Mouse (Mus musculus): Measurements from ENCODE around the gene Sash3. TPM values are rescaled to one million over a fixed set of nuclear protein-coding genes. Genes with fewer than 3 reads are reported as not detected.

Sash3 gene
- polyA plus RNA-seq, 2 experiments = 3.8 to 6.9 TPM

GRCm38 (mm10) chrX:48138011-48138410 lies 8.2 kb upstream of the Sash3 start:
- DNase-seq (ENCODE audit: low read depth in 3 of 3, low spot score in 3 of 3) (no peak), ATAC-seq (ENCODE audit: insufficient read depth) (peak; percentile 50)
- 31% methylated on average over 6 of the region's 6 CpGs for whole genome bisulfite sequencing (ENCODE audit: insufficient replicate concordance)
- Histone ChIP-seq H3K9me3 (ENCODE audit: control insufficient read depth, low read length) (no peaks in the 10 kb centered on the region), H3K9ac (replicated peaks) (no peak overlapping the region), H3K4me1 (replicated peaks; ENCODE audit: control insufficient read depth in 2 of 2, insufficient read depth in 2 of 2, low read length in 1 of 2) (peaks cover 12 to 35% of the 10 kb centered on the region in 2 experiments), H3K36me3 (replicated peaks; ENCODE audit: control insufficient read depth, insufficient read depth, low read depth) (no peaks in the 10 kb centered on the region), H3K4me2 (ENCODE audit: low read depth) (no peak overlapping the region; the same call in 1 of the 2 replicates), H3K4me3 (ENCODE audit: insufficient read depth in 1 of 2, low read depth in 2 of 2, low read length in 2 of 2) (no peak overlapping the region), H3K27me3 (ENCODE audit: control insufficient read depth, insufficient read depth, low read length) (no peaks in the 10 kb centered on the region), H3K27ac (peak overlapping the region; percentile 23; the same call in 1 of the 2 replicates)
- TF ChIP-seq EP300 (IDR thresholded peaks at IDR 0.05; ENCODE audit: low read depth) (no peak), CTCF (IDR thresholded peaks at IDR 0.05; ENCODE audit: low read depth) (no peak)

DNA sequence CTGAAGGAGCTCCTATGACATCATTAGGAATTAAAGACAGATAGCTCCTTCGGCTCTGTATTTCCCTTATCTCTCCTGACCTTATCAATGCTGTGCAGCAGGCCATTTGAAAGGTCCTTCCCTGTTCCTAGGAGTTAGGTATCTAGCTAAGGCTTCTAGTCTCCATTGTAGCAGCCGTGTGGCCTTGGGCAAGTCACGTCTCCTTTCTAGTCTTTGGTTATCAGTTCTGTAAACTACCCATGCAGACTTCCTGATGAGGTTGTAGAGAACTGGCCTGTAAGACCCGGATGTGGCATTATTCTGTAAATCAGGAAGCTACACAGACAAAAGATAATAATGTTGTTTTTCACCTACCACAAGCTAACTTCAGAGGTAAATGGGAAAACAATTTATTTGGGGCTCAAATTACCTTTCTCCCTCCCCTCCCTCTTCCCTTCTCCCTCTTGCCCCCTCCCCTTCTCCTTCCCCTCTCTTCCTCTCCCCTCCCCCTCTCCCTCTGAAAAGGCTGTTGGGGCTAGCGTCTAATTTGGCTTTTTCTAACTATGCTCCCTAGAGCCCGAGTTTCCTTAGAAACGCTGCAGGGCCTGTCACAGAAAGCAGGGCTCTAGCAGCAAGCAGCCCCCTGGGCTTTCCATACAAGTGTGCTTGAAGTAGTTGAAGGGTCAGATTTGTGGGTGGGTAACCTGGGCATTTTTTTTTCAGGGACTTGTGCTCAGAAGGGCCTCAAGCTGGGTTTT lies 7.5 kb upstream of the Sash3 start:
- H3K27me3 ChIP-seq (ENCODE audit: control insufficient read depth, insufficient read depth, low read length) = no peaks in the 10 kb centered on the region
- H3K4me1 ChIP-seq (replicated peaks; ENCODE audit: control insufficient read depth in 2 of 2, insufficient read depth in 2 of 2, low read length in 1 of 2) = peaks cover 12 to 35% of the 10 kb centered on the region in 2 experiments
- ATAC-seq (ENCODE audit: insufficient read depth) (peak; percentile 88), DNase-seq (ENCODE audit: low read depth in 3 of 3, low spot score in 3 of 3) (peak; percentile 41 to 58 (median 46))
- peak; percentile 71 for TF ChIP-seq EP300 (IDR thresholded peaks at IDR 0.05; ENCODE audit: low read depth)
- no peak for TF ChIP-seq CTCF (IDR thresholded peaks at IDR 0.05; ENCODE audit: low read depth)
- peak overlapping the region; percentile 23; the same call in 1 of the 2 replicates for H3K27ac ChIP-seq
- no peaks in the 10 kb centered on the region for H3K9me3 ChIP-seq (ENCODE audit: control insufficient read depth, low read length)
- H3K36me3 ChIP-seq (replicated peaks; ENCODE audit: control insufficient read depth, insufficient read depth, low read depth) = no peaks in the 10 kb centered on the region
- no peak overlapping the region for H3K9ac ChIP-seq (replicated peaks)
- 18% methylated on average over 7 of the region's 7 CpGs for WGBS (ENCODE audit: insufficient replicate concordance)
- H3K4me2 ChIP-seq (ENCODE audit: low read depth) = peak overlapping the region; percentile 37
- H3K4me3 ChIP-seq (ENCODE audit: insufficient read depth in 1 of 2, low read depth in 2 of 2, low read length in 2 of 2) = no peak overlapping the region

DNA sequence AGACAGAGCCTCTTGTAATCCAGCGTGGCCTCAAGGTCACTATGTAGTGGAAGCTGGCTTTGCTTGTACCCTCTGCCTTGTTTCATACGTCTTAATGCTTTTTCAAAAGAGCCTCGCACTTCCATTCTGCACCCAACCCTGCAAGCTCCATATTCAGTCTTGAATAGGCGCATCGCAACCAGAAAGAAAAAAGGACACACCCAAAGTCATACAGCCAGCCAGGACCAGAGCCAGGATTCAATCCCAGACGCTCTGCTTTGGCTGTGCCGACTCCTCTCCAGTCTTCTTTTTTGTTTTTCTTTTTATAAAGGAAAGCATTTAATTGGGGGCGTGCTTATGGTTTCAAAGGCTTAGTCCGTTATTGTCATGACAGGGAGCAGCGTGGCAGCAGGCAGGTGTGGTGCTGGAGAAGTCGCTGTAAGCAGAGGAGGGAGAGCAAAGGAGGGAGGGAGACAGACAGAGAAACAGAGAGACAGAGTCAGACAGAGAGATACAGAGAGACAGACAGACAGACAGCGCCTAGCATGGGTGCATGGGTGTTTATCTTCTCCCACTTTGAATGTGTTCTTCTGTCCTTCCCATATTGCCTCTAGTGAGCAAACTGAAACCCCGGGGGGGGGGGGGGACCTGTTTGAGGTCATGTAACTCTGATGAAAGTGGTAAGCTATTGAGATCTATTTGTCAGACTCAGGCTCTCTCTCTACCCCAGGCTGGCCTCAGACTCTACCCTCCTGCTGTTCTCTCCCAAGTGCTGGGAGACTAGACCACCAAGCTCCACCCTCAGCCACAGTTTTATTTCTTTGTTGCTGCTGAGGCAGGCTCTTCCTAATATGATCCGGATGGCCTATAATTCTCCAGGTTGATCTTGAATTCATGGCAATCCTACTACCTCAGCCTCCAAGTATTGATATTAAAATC lies 6.6 kb upstream of the Sash3 start:
- TF ChIP-seq EP300 (IDR thresholded peaks at IDR 0.05; ENCODE audit: low read depth) (no peak), CTCF (IDR thresholded peaks at IDR 0.05; ENCODE audit: low read depth) (no peak)
- H3K36me3 ChIP-seq (replicated peaks; ENCODE audit: control insufficient read depth, insufficient read depth, low read depth) = no peaks in the 10 kb centered on the region
- peaks cover 12 to 40% of the 10 kb centered on the region in 2 experiments for H3K4me1 ChIP-seq (replicated peaks; ENCODE audit: control insufficient read depth in 2 of 2, insufficient read depth in 2 of 2, low read length in 1 of 2)
- H3K27ac ChIP-seq = no peak overlapping the region
- 28% methylated on average over 14 of the region's 14 CpGs for WGBS (ENCODE audit: insufficient replicate concordance)
- H3K27me3 ChIP-seq (ENCODE audit: control insufficient read depth, insufficient read depth, low read length) = no peaks in the 10 kb centered on the region
- no peak overlapping the region for H3K4me3 ChIP-seq (ENCODE audit: insufficient read depth in 1 of 2, low read depth in 2 of 2, low read length in 2 of 2)
- no peaks in the 10 kb centered on the region for H3K9me3 ChIP-seq (ENCODE audit: control insufficient read depth, low read length)
- DNase-seq (ENCODE audit: low read depth in 3 of 3, low spot score in 3 of 3) = no peak
- H3K9ac ChIP-seq (replicated peaks) = no peak overlapping the region
- ATAC-seq (ENCODE audit: insufficient read depth) = no peak
- peak overlapping the region; percentile 37 for H3K4me2 ChIP-seq (ENCODE audit: low read depth)

GRCm38 (mm10) chrX:48140286-48140877 lies 5.9 kb upstream of the Sash3 start:
- DNase-seq (ENCODE audit: low read depth in 3 of 3, low spot score in 3 of 3) = no peak
- Histone ChIP-seq H3K27me3 (ENCODE audit: control insufficient read depth, insufficient read depth, low read length) (no peaks in the 10 kb centered on the region), H3K9me3 (ENCODE audit: control insufficient read depth, low read length) (no peaks in the 10 kb centered on the region), H3K4me1 (replicated peaks; ENCODE audit: control insufficient read depth in 2 of 2, insufficient read depth in 2 of 2, low read length in 1 of 2) (peaks cover 12 to 40% of the 10 kb centered on the region in 2 experiments), H3K4me3 (ENCODE audit: insufficient read depth in 1 of 2, low read depth in 2 of 2, low read length in 2 of 2) (no peak overlapping the region), H3K36me3 (replicated peaks; ENCODE audit: control insufficient read depth, insufficient read depth, low read depth) (no peaks in the 10 kb centered on the region), H3K4me2 (ENCODE audit: low read depth) (no peak overlapping the region), H3K27ac (no peak overlapping the region), H3K9ac (replicated peaks) (no peak overlapping the region)
- WGBS (ENCODE audit: insufficient replicate concordance) = 19% methylated on average over 3 of the region's 3 CpGs
- no peak for ATAC-seq (ENCODE audit: insufficient read depth)
- no peak for TF ChIP-seq EP300 (IDR thresholded peaks at IDR 0.05; ENCODE audit: low read depth)

Data from liver, embryonic 14.5 days (tissue).